Mouse (Mus musculus) granulocyte monocyte progenitor cell, adult 5-6 weeks (primary cell): Measurements from ENCODE around the gene Pole4. TPM values are rescaled to one million over a fixed set of nuclear protein-coding genes. Genes with fewer than 3 reads are reported as not detected.
"Not testable (repeated sequence)": the region's sequence is repeated elsewhere in the genome, so short reads cannot be mapped to it uniquely, and the experiment has no call there.

Source experiments
- ATAC-seq: replicated peaks from 2 replicates; pipeline ENCODE4 v1.8.0; 2016; ENCODE audit warnings: mild to moderate bottlenecking, moderate TSS enrichment, inconsistent platforms; ENCODE audit not compliant: poor library complexity, severe bottlenecking
- total RNA-seq, 2 experiments: library from RNA; stranded (forward) in 1 of 2; stranded (reverse) in 1 of 2; fragments of 200-712, 200-1000 nt in 1 of 2; fragments of >200 nt in 1 of 2; fragmentation: Nextera tagmentation in 1 of 2; gene quantifications; 2 replicates each; pipeline ENCODE4 v1.2.3; 2014 to 2017

The Pole4 gene
- total RNA-seq, 2 experiments from 2014 or later = 48.2 to 56.5 TPM

DNA sequence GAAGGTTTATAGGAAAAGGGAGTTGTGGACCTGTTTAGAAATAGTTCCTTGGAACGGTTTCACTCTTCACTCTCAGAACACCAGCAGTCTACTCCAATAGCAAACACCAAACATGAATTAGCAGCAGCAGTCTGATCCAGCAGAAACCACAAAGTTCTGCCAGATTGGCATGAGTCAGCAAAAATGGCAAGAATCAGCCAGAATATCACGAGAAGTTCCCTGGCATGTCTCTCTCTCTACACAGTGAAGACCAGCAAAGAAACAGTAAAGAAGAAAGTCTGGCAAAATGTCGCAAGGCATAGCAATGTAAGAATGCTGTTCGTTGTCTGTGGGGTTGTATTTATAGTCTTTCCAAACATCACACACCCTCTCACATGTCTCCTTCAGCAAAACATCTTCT lies 11.0 kb upstream of the Pole4 start:
- 0 out of 2 replicates have a peak, but pooled peaks have one; percentile 2 for ATAC-seq

DNA sequence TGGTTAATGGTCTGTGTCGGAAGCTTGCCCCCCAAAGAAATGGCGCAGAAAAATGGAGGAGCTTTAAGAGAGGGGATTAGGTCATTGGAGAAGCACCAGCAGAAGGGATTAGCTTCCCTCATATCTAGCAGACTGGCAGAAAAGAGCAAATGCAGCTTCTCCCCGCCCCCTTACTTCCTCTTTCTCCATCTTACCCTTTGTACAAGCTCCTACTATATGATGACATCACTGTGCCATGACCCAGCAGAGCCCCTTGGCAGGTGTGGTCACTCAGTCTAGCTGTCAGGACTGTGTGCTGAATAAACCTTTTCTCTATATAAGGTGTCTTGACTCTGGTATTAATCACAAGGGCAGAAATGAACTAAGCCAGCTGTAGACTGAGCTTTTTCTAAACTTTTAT lies 10.5 kb upstream of the Pole4 start:
- peak; percentile 77 for ATAC-seq

DNA sequence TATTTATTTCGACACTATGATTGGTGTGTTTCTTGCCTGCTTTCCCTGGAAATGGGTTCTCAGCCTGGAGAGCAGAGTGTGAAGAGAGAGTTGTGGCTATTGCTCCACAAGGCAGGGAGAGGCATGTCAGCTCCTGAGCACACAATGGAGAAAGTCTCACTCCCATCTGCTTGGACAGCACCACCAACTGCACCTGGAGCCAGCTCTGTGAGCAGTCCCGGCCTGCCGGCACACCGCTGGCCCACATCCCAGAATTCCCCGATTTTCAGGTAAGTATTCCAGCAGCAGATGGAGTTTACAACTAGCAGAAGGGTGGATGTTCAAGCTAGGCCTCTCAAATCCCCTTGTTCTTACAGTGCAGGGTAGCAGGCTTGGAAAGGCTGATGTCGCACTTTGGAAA lies 10.1 kb upstream of the Pole4 start:
- no peak for ATAC-seq

DNA sequence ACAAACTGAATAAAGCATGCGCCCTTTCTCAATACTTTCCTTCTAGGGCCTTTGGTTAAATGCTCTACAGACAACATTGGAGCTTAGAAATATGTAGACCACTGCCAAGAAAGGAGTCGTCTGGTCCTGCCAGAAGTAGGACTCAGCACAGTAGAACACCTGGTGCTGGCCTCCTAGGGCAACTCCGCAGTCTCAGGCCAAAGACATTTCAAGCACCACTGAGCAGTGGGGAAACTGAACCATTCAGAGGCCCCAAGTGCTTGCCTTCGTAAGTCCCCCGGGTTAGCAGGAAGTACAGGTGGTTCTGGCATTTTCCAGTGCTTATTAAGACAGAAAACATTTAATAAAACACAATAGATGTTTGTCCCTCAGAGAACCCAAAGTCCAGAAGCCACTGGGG lies 9.7 kb upstream of the Pole4 start:
- no peak for ATAC-seq

DNA sequence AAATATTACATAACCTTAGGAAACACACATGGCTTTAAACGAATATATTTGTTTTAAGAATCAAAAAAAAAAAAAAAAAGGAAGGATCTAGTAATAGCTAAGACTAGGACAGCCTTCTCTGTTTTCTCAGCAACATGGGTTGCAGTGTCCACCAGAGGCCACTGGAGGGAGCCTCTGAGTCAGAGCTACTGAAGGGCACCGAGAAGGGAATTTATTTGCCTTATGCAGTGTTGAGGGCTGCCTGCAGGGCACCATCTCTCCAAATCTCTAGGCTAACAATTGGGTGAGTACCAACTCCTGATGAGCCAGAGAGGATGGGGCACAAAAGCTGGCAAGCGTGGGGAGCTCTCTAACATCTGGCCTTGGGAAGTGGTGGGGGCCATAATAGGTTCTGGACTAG lies 9.1 kb upstream of the Pole4 start:
- peak; percentile 84 for ATAC-seq

DNA sequence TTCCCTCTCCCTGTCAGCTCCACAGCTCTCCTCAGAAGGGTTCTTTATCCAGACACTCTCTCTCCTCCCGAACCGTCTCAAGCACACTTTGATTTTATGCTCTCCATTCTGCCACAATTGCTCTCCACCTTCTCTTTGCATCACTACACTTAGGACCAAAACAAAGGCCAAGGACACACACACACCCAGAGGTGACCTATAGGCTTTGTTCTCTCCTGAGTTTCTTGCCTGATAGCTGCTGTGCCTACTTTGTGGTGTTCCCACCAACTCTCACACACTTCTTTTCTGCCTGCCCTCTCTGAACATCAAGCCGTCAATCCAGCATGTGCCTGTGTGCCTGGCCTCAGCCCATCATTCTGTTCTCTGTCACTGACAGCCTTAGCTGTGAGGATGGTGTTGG lies 2.6 kb upstream of the Pole4 start:
- ATAC-seq = no peak

DNA sequence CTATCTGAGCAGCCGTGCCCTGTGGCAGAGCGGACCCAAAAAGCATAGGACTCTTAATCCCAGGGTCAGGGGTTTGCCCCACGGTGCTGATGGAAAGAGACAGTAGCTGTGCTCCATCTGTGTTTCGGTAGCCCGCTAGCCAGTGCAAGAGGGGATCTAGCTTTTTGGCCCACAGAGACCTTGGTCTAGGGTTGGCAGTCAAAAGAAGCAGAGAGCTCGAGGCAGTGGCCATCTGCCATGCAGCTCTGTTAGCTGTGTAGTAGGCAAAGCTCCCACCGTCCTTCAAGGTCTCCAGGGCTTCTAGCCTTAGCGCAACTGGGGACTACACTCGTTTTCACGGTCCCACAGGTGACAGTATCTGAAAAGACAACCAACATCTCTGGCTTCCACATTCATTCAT lies 2.1 kb upstream of the Pole4 start:
- no peak for ATAC-seq

DNA sequence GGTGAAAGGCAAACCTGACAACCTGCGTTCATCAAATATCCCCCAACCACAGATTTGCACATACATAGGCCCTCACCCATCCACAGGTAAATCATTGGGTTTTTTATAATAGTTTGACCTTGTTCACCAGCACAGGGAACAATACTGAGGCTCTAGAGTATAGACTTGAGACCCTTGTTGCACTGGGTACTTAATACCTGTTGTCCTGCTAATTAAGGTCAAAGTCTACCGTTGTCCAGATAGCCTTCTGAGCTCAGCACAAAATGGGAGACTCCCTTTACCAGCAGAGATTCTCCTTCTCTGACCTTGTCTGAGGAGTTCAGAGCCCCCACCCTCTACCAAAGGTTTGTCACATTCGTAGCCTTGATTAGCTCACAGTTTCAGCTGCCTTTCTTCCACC lies 1.5 kb downstream of the Pole4 start:
- no peak for ATAC-seq

DNA sequence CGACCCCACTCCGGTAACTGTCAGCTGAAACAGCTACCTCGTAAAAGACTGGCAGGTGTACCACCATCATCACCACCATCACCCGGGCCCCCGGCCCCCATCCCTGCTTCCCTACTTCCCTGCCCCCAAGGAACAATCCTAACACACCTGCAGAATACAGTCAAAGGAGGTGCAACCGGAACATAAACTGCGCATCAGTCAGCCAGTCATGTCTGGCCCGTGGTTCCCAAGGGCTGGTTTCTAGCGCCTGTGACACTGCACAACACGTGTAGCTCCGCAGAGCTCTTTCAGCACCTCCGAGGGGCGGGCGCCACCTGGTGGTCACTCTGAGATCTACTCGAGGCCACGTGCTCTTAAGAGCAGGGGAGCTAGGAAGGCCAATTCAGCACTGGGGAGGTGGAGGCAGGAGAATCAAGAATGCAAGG lies 2.6 kb downstream of the Pole4 start:
- peak; percentile 94 for ATAC-seq

DNA sequence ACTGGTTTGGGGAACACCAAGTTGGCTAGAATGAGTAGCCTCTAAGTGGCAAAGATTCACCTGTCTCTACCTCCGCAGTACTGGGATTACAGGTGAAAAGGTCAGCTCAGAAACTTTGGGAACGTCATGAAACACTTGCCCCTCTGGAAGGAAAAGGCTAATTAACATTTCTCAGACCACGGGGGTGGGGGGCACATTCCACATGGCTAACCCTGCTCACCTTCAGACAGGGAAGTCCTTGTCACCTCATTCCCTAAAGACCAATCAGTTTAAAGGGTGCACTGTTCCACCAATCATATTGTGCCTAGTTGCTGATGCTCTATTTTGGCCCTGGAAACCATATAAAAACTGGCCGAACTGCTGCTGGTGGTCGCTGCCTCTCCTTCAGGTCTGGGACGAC lies 3.9 kb downstream of the Pole4 start:
- no peak for ATAC-seq

DNA sequence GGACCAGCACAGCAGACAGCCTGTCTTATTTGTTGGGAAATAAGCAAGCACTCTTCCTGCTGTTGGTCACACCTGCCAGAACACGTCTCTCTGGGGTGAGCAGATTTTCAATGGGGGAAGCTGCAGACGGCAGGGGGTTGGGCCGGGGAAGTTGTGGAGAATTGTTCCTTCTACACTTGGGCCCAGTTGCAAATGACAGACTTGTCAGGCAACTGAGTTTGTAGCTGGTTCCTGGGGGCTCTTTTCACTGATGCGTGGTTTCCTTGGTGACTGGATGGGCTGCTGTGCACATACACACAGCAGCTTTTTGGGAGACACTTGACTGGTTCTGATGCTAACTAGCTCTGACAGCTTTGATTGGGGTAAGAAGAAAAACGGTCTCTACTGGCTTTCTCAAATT lies 5.3 kb downstream of the Pole4 start:
- ATAC-seq = no peak

DNA sequence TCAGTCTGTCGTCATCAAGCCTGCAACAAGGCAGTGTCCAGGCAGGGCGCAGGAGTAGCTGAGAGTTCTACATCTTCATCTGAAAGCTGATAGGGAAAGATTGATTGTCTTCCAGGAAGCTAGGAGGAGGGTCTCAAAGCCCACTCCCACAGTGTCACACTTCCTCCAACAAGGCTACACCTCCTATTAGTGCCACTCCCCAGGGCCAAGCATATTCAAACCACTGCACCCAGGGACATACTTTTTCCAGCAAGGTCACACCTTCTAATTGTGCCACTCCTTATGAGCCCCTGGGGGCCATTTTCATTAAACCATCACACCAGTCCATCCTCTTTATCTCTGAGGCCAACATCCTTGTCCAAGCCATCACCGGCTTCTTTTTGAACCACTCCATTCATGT lies 8.4 kb downstream of the Pole4 start:
- no peak for ATAC-seq

DNA sequence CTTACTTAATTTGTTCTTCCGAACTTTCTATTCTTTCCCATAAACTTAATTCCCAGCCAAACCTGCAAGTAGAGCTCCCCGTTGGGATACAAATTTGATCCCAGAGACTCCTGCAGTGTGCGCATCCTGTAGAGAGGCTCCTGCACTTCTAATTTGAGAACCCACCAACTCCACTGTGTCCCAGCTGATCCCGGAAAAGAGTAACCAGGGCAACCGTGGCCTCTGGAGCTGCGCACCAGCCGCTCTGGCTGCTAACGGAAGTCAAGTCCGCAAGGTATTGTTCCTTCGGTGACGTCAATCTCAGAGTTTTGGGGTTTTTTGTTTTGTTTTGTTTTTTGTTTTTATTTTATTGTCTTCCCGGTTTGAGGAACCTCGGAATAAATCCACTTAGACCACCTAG lies 10.5 kb downstream of the Pole4 start:
- no peak for ATAC-seq

DNA sequence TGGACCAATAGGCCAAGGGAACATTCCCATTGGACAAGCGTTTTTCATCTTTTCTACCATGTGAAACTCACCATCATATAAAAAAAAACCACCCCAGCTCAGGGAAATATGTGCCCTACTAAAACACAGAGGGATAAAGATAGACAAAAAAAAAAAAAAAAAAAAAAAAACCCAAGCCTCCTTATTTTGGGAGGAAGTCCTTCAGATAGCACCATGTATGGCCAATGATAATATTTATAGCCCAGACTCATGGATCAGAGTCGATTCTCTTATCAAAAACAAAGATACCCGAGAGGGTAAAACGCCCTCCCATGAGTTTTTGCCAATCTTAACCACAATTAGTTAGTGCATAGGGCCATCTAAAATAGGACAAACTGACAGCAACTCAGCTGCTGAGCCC lies 15.7 kb downstream of the Pole4 start:
- ATAC-seq = no peak

DNA sequence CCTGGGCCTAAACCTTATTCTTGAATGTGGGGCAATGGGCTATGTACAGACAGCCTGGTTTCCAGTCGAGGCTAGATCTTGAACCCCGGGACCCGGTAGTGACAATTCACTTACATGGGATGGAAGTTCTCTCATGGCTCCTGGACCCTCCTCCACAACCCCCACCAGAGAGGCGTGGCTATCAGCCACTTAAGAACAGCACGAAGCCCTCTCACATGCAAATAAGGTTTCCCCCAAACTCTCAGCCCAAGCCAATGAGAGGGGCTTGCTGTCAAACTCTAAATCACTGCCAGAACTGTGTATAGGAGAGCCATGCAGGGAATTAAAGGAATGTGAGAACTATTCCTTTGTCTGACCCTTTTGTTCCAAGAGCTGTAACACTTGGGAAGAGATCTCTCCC lies 16.6 kb downstream of the Pole4 start:
- not testable (repeated sequence) for ATAC-seq

DNA sequence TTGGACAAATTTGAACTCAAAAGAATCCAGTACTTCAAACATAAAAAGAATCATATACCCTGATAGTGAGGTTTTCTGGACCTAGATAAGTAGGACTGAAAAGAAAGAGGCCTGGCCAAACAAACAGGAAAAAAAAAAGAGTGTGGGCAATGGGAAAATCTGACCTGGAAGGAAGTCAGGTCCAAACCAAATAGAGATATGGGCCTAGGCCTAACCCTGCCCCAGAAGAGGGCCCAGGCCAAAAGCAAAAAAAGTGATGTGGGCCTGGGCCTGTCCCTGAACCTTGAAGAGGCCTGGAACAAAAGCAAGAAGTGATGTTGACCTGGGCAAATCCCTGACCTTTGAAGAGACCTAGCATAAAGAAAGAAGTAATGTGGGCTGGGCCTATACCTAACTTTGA lies 21.0 kb downstream of the Pole4 start:
- no peak for ATAC-seq

DNA sequence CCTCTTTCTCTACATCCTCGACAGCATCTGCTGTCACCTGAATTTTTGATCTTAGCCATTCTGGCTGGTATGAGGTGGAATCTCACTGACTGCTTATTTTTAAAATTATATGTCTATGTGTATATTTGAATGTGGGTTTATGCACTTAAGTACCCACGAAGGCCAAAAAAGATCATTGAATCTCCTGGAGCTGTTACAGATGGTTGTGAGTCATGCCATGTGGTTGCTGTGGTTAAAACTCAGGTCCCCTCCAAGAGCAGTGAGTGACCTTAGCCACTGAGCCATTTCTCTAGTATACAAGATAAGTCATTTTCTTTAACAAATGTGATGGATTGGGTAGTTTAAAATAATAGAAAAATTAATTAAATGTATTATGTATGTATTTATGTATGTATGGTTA lies 25.9 kb downstream of the Pole4 start:
- not testable (repeated sequence) for ATAC-seq

DNA sequence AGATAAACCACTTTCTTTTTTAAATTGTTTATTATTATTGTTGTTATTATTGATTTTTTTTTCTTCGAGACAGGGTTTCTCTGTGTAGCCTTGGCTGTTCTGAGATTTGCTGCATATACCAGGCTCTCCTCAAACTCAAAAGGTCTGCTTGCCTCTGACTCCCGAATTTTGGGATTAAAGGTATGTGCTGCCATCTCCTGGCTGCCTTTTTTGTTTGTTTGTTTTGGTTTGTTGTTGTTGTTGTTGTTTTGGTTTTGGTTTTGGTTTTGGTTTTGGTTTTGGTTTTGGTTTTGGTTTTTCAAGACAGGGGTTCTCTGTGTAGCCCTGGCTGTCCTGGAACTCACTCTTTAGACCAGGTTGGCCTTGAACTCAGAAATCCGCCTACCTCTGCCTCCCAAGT lies 27.5 kb downstream of the Pole4 start:
- not testable (repeated sequence) for ATAC-seq

DNA sequence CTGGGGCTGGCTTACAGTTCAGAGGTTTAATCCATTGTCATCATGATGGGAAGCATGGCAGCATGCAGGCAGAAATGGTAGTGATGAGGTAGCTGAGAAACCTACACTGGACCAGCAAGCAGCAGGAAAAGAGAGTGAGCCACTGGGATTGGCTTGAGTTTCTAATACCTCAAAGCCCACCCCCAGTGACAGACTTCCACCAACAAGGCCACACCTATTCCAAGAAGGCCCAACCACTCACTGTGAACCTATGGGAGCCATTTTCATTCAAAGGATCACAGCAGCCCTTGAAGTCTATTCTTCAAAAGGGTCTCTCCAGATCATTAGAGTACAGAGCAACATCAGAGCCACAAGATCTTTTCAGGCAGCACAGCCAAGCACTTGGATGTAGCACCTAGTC lies 38.7 kb downstream of the Pole4 start:
- no peak for ATAC-seq

DNA sequence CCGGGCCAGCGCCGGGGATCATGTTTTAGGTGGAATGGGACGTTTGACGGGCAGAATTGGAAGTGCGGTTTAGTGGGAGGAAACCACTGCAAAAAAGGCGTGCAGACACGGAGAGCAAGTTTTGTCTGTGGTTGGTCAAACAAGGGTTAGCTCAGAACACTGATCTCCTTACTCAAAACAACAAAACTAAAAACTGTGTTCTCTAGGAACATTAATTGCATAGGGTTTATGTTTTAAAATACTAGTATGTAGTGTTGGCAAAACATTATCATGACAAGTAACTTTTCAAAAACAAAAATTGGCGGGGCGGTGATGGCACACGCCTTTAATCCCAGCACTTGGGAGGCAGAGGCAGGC lies 52.0 kb downstream of the Pole4 start:
- no peak for ATAC-seq

DNA sequence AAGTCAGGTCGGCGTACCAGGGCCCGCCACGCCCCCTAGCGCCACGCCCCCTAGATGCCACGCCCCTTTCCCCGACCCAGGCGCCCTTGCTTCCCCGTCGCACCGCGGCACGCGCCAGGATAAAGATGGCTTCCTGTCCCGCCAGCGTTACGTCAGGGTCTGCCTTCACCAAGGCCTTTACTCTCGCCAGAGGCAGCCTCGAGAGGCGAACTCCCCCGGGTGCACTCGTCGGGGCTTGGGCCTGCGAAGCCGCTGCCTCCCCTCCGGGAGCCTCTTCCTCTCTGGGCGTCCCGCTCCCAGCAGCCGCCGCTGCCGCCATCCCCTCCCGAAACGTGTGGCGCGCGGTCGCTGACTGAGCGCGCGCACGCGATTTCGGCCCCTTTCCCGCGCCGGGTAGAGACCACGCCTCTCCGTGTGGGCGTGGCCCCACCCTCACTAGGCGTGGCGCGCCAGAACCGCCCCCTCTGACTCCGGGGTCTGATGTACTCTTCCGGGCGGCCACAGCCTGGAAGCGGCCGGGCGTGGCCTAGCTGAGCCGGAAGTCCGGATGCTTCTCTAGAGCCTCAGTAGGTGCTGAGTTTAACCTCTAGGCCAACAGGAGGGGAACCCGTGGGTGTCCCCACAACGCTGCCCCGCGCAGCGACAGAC lies 52.5 kb downstream of the Pole4 start:
- ATAC-seq = peak; percentile 92

DNA sequence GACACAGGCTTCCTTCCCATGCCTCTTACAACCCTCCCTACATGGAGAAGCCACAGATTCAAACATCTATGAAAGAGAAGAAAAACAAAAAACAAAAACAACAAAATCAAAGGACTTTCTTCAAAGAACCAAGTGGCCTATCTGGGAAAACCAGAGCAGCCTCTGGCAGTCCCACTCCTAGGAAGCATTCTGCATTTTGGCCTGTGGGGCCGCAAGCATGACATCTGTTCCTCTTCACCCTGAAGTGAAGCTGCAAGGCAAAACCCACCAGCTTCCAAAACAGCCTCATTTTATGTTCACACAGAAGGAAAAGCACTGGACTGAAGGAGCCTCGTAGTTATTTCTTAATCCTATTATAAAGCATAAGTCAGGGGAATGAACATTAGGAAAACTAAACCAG lies 56.1 kb downstream of the Pole4 start:
- ATAC-seq = no peak
